Mouse (Mus musculus) spleen, adult 10 weeks (tissue): ENCODE data around the gene Trim30b. TPM values are rescaled to one million over a fixed set of nuclear protein-coding genes. Genes with fewer than 3 reads are reported as not detected.

Source experiments
- polyA plus RNA-seq: library from polyadenylated mRNA; stranded (reverse); fragments of 350-450 nt; fragmentation: Illumina TruSeq; extraction: RNeasy Lipid Tissue Mini Kit (QIAGEN cat#74804); gene quantifications from one replicate; pipeline ENCODE4 v1.2.3, GENCODE M21; 2015; ENCODE audit warnings: low replicate concordance; ENCODE audit not compliant: insufficient read depth

Trim30b gene
- 84.2 TPM for polyA plus RNA-seq

GRCm38 (mm10) chr7:104369736-104370414 lies at the start of gene Trim30b:
Gene Trim30b (minus strand): TSS chr7:104369884.

DNA sequence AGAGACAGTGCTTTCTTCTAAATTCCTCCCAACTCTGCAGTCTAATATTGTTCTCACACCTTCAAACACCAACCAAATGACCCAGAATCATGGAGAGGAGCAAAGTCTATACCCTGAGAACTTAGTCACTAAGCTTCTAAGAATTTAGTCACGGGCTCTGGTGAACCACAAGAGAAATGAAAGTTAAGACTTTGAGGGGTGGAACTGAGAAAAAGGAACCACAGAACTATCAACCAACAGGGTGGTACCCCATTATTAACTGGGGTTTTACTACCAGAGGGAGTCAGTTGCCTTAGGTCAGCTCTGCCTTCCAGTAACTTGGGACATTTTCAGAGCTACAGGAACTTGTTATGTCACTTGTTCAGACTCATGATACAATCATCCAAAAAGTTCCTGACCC lies 31.0 kb upstream of the Trim30b start, which contains the start of gene Trim30c:
Trim30c (minus strand) TSS at position 140 of the 400 bp plus-strand sequence.

GRCm38 (mm10) chr7:104352717-104353599 lies 16.7 kb downstream of the Trim30b start, which contains the start of gene Trim12c:
Gene Trim12c (minus strand): TSS chr7:104353362.

DNA sequence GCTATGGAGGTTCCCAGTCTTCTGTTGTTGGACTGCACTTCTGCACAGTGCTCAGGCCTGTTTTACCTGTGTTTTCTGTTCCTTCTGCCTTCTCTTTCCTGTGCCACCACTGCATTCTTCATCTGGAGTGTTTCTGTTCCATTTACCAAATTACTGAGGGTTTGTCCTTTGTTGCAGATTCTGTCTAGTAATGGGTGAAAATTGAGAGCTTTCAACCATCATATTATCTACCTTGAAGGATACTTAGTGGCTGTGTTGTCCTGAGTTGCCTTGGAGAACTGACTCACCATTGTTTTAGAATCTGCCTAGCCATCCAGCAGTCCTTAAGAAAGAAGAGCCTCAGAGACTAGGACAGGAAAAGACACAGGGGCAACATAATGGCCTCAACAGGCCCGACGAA lies 40.5 kb downstream of the Trim30b start, which contains the start of gene Trim34b:
Trim34b (plus strand) TSS at position 301 of the 400 bp plus-strand sequence.

GRCm38 (mm10) chr7:104315369-104316080 lies 54.2 kb downstream of the Trim30b start, which contains the start of gene Trim12a:
Gene Trim12a (minus strand): TSS chr7:104315466.

Other genes with a start within 250 kb of the Trim30b start
- gene Ubqln5, start 240.1 kb downstream of the Trim30b start, polyA plus RNA-seq = not detected
- gene Olfr643, start 232.5 kb downstream of the Trim30b start, polyA plus RNA-seq = not detected
- not detected for gene Ubqln3, start 226.6 kb downstream of the Trim30b start, polyA plus RNA-seq
- not detected for gene Ubqlnl, start 219.3 kb downstream of the Trim30b start, polyA plus RNA-seq
- gene Olfm5, start 205.1 kb downstream of the Trim30b start, polyA plus RNA-seq = not detected
- gene Olfr648, start 186.5 kb downstream of the Trim30b start, polyA plus RNA-seq = 0.15 TPM
- not detected for gene Olfr649, start 173.9 kb downstream of the Trim30b start, polyA plus RNA-seq
- gene Trim6, start 151.1 kb downstream of the Trim30b start, polyA plus RNA-seq = 1.7 TPM
- 157 TPM for gene Trim34a, start 125.4 kb downstream of the Trim30b start, polyA plus RNA-seq
- 69.3 TPM for gene Trim5, start 81.8 kb downstream of the Trim30b start, polyA plus RNA-seq
- 305 TPM for gene Trim12a, start 54.4 kb downstream of the Trim30b start, polyA plus RNA-seq
- 4.3 TPM for gene Trim34b, start 40.4 kb downstream of the Trim30b start, polyA plus RNA-seq
- 101 TPM for gene Trim12c, start 16.5 kb downstream of the Trim30b start, polyA plus RNA-seq
- 6.6 TPM for gene Trim30c, start 31.0 kb upstream of the Trim30b start, polyA plus RNA-seq
- gene Trim30a, start 95.3 kb upstream of the Trim30b start, polyA plus RNA-seq = 165 TPM
- gene Trim30d, start 138.0 kb upstream of the Trim30b start, polyA plus RNA-seq = 83.4 TPM
- gene Olfr651, start 180.2 kb upstream of the Trim30b start, polyA plus RNA-seq = not detected
- gene Olfr652, start 191.0 kb upstream of the Trim30b start, polyA plus RNA-seq = not detected
- gene Olfr653, start 207.4 kb upstream of the Trim30b start, polyA plus RNA-seq = not detected
- not detected for gene Olfr654, start 217.1 kb upstream of the Trim30b start, polyA plus RNA-seq
- not detected for gene Olfr655, start 231.9 kb upstream of the Trim30b start, polyA plus RNA-seq
- not detected for gene Olfr656, start 244.1 kb upstream of the Trim30b start, polyA plus RNA-seq